Mouse (Mus musculus) heart, embryonic 11.5 days (tissue): Measurements from ENCODE around the gene Mpped1. TPM values are rescaled to one million over a fixed set of nuclear protein-coding genes. Genes with fewer than 3 reads are reported as not detected.

Experiments used
- ATAC-seq: fragments of 200-750 bp; cut with Nextera tagmentation; replicated peaks from 2 replicates; pipeline ENCODE4 v1.8.0; 2017; ENCODE audit warnings: moderate library complexity; ENCODE audit not compliant: insufficient number of reproducible peaks, low FRiP score, low TSS enrichment
- H3K27ac ChIP-seq: fragments of 300-500 bp; sonication (generic); 2 replicates; pipeline ENCODE4 v1.5.1; 2014; ENCODE audit warnings: mild to moderate bottlenecking, low read depth, low read length
- H3K27me3 ChIP-seq: fragments of 300-500 bp; sonication (generic); 2 replicates; pipeline ENCODE4 v1.6.1; 2014; ENCODE audit warnings: mild to moderate bottlenecking, low read length, mixed read lengths; ENCODE audit not compliant: control insufficient read depth, insufficient read depth
- H3K36me3 ChIP-seq: fragments of 300-500 bp; sonication (generic); 2 replicates; pipeline ENCODE4 v1.6.1; 2014; ENCODE audit warnings: mild to moderate bottlenecking, low read length, moderate library complexity, mixed read lengths; ENCODE audit not compliant: control insufficient read depth, insufficient read depth
- H3K4me1 ChIP-seq: fragments of 300-500 bp; sonication (generic); 2 replicates; pipeline ENCODE4 v1.6.1; 2014; ENCODE audit warnings: low read length; ENCODE audit not compliant: control insufficient read depth, insufficient read depth
- H3K4me2 ChIP-seq: fragments of 300-500 bp; sonication (generic); 2 replicates; pipeline ENCODE4 v1.6.1; 2014; ENCODE audit warnings: mild to moderate bottlenecking, moderate library complexity
- H3K4me3 ChIP-seq: fragments of 300-500 bp; sonication (generic); 2 replicates; pipeline ENCODE4 v1.5.1; 2014; ENCODE audit warnings: low read depth, low read length
- H3K9ac ChIP-seq: fragments of 300-500 bp; sonication (generic); 2 replicates; pipeline ENCODE4 v1.6.1; 2014; ENCODE audit warnings: mild to moderate bottlenecking, low read depth, low read length, moderate library complexity
- H3K9me3 ChIP-seq: fragments of 300-500 bp; sonication (generic); replicated peaks from 2 replicates; pipeline ENCODE4 v1.6.1; 2016; ENCODE audit warnings: low read length; ENCODE audit not compliant: control insufficient read depth
- WGBS: fragments of 180-500 bp; shearing (Covaris S2); extraction: QIAGEN DNeasy Blood & Tissue Kit; methylation state at CpG from one replicate; pipeline ENCODE4 v1.1.7; 2014; ENCODE audit not compliant: insufficient replicate concordance; 5-methylcytosine and 5-hydroxymethylcytosine counted together
- polyA plus RNA-seq: library from polyadenylated mRNA; unstranded; fragments of >200 nt; fragmentation: Nextera tagmentation; extraction: Ambion mirVana; gene quantifications from 2 replicates; pipeline ENCODE4 v1.2.1, GENCODE M21; 2014

Gene Mpped1
- 0.11 and 0.27 TPM in 2 replicates for polyA plus RNA-seq

GRCm38 (mm10) chr15:83779387-83779786, at the start of gene Mpped1:
Gene Mpped1 (plus strand): TSS chr15:83779467.
- Histone ChIP-seq H3K4me3 (peak within 1 kb of the TSS; percentile 57), H3K36me3 (no peaks in the 10 kb centered on the region), H3K27me3 (peaks cover 80% of the 10 kb centered on the region), H3K4me2 (peak within 1 kb of the TSS; percentile 92), H3K27ac (no peak within 1 kb of the TSS), H3K9me3 (no peaks in the 10 kb centered on the region), H3K9ac (peak within 1 kb of the TSS; percentile 22; the same call in 1 of the 2 replicates), H3K4me1 (0 out of 2 replicates have a peak, but pooled peaks cover 2% of the 10 kb centered on the region)
- no peak for ATAC-seq
- 4% methylated on average over 18 of the region's 37 CpGs for WGBS

- peaks cover 15% of the 10 kb centered on the region for H3K4me1 ChIP-seq
- H3K27me3 ChIP-seq: no peaks in the 10 kb centered on the region
- H3K9ac ChIP-seq: no peak overlapping the region
- H3K27ac ChIP-seq: 0 out of 2 replicates have a peak overlapping the region, but pooled peaks have one; percentile 1
- peak overlapping the region; percentile 14; the same call in 1 of the 2 replicates for H3K4me2 ChIP-seq
- 31% methylated on average over 21 of the region's 21 CpGs for WGBS
- no peaks in the 10 kb centered on the region for H3K36me3 ChIP-seq
- H3K4me3 ChIP-seq: no peak overlapping the region
- ATAC-seq: no peak
- no peaks in the 10 kb centered on the region for H3K9me3 ChIP-seq
Measured at GRCm38 (mm10) chr15:83740676-83741422, 38.4 kb upstream of the Mpped1 start.

GRCm38 (mm10) chr15:83742018-83742417, 37.2 kb upstream of the Mpped1 start:
- no peaks in the 10 kb centered on the region for H3K9me3 ChIP-seq
- H3K9ac ChIP-seq: no peak overlapping the region
- H3K4me3 ChIP-seq: no peak overlapping the region
- 72% methylated on average over 1 of the region's 1 CpGs for WGBS
- H3K27me3 ChIP-seq: no peaks in the 10 kb centered on the region
- no peak for ATAC-seq
- no peaks in the 10 kb centered on the region for H3K36me3 ChIP-seq
- no peak overlapping the region for H3K4me2 ChIP-seq
- no peak overlapping the region for H3K27ac ChIP-seq
- H3K4me1 ChIP-seq: peaks cover 12% of the 10 kb centered on the region

- H3K4me3 ChIP-seq: no peak overlapping the region
- H3K4me1 ChIP-seq: peaks cover 6% of the 10 kb centered on the region
- H3K27me3 ChIP-seq: no peaks in the 10 kb centered on the region
- H3K9ac ChIP-seq: no peak overlapping the region
- no peak for ATAC-seq
- WGBS: 50% methylated on average over 16 of the region's 16 CpGs
- H3K36me3 ChIP-seq: no peaks in the 10 kb centered on the region
- no peak overlapping the region for H3K27ac ChIP-seq
- no peaks in the 10 kb centered on the region for H3K9me3 ChIP-seq
- H3K4me2 ChIP-seq: no peak overlapping the region
Measured at GRCm38 (mm10) chr15:83746311-83746710, 33.0 kb upstream of the Mpped1 start.

GRCm38 (mm10) chr15:83748986-83749385, 30.3 kb upstream of the Mpped1 start:
- H3K4me1 ChIP-seq: peaks cover 3% of the 10 kb centered on the region; the same call in 1 of the 2 replicates
- no peak overlapping the region for H3K4me2 ChIP-seq
- no peaks in the 10 kb centered on the region for H3K9me3 ChIP-seq
- H3K27me3 ChIP-seq: no peaks in the 10 kb centered on the region
- H3K4me3 ChIP-seq: no peak overlapping the region
- no peaks in the 10 kb centered on the region for H3K36me3 ChIP-seq
- H3K9ac ChIP-seq: no peak overlapping the region
- WGBS: 78% methylated on average over 6 of the region's 6 CpGs
- no peak overlapping the region for H3K27ac ChIP-seq
- ATAC-seq: no peak

- Histone ChIP-seq H3K4me1 (peaks cover 3% of the 10 kb centered on the region; the same call in 1 of the 2 replicates), H3K4me3 (no peak overlapping the region), H3K9me3 (no peaks in the 10 kb centered on the region), H3K36me3 (no peaks in the 10 kb centered on the region; the same call in 1 of the 2 replicates), H3K4me2 (no peak overlapping the region), H3K9ac (no peak overlapping the region), H3K27me3 (no peaks in the 10 kb centered on the region), H3K27ac (no peak overlapping the region)
- 58% methylated on average over 8 of the region's 9 CpGs for WGBS
- ATAC-seq: no peak
Measured at GRCm38 (mm10) chr15:83749436-83749835, 29.8 kb upstream of the Mpped1 start.

- Histone ChIP-seq H3K9ac (no peak overlapping the region), H3K27ac (no peak overlapping the region), H3K27me3 (peaks cover 2% of the 10 kb centered on the region; the same call in 1 of the 2 replicates), H3K4me3 (no peak overlapping the region), H3K9me3 (no peaks in the 10 kb centered on the region), H3K4me2 (no peak overlapping the region), H3K4me1 (no peaks in the 10 kb centered on the region), H3K36me3 (no peaks in the 10 kb centered on the region; the same call in 1 of the 2 replicates)
- ATAC-seq: no peak
- WGBS: 23% methylated on average over 9 of the region's 9 CpGs
Measured at GRCm38 (mm10) chr15:83756742-83757141, 22.5 kb upstream of the Mpped1 start.

- Histone ChIP-seq H3K36me3 (no peaks in the 10 kb centered on the region; the same call in 1 of the 2 replicates), H3K27me3 (peaks cover 3% of the 10 kb centered on the region; the same call in 1 of the 2 replicates), H3K9me3 (no peaks in the 10 kb centered on the region), H3K4me3 (no peak overlapping the region), H3K4me1 (no peaks in the 10 kb centered on the region), H3K9ac (no peak overlapping the region), H3K4me2 (no peak overlapping the region), H3K27ac (no peak overlapping the region)
- no peak for ATAC-seq
- 8% methylated on average over 4 of the region's 4 CpGs for WGBS
Measured at GRCm38 (mm10) chr15:83758958-83759357, 20.3 kb upstream of the Mpped1 start.
